Mouse (Mus musculus) heart, postnatal 14 days (tissue): ENCODE data around the gene Synpo2. TPM values are rescaled to one million over a fixed set of nuclear protein-coding genes. Genes with fewer than 3 reads are reported as not detected.
A peak's percentile ranks its signal among the peaks of the same experiment; 100 is the strongest.

ENCODE experiments used
- DNase-seq, 2 experiments: peaks; one replicate each; pipeline ENCODE4 v3.0.0; 2021 to 2022
- intact Hi-C: fragments of 180-260 bp; cut with DNase I; formaldehyde crosslinking; loops from one replicate; pipeline ENCODE4 v1.15.1; 2025
- total RNA-seq, 2 experiments: library from RNA; stranded (reverse); gene quantifications; 2 replicates each; pipeline ENCODE4 v1.2.3; 2021

Gene Synpo2
- total RNA-seq, 2 experiments from 2014 or later: 62.0 to 65.2 TPM

GRCm38 (mm10) chr3:123070996-123071395, 165.0 kb downstream of the Synpo2 start:
- intact Hi-C loops: loop anchor here (5.0 kb wide), 1 partner anchor 39 kb away; no protein-coding TSS in a partner anchor
- peak in 1 of 2 experiments; percentile 30 for DNase-seq

GRCm38 (mm10) chr3:123066836-123067235, 169.1 kb downstream of the Synpo2 start:
- intact Hi-C loops: no loop called here

DNA sequence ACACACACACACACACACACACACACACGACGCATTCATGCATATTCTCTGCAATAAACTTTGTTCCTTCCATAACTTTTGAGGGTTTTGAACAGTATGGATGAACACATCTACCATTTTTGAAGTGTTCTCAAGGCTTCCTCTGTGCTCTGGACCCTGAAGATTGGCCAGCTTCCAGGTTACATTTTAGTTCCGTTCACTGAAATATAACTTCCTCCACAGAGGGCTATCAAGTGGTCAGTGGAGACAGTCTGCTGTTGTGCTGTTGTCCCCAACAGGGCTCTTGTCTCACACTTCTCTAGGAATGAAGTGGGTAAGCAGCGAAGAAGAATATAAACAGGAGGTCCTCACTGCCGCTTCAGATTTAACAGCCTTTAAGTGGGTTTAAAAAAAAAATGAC, 170.5 kb downstream of the Synpo2 start:
- DNase-seq: no peak
- intact Hi-C loops: no loop called here

More at GRCm38 (mm10) chr3:123066836-123067235, 169.1 kb downstream of the Synpo2 start:
- no peak for DNase-seq

DNA sequence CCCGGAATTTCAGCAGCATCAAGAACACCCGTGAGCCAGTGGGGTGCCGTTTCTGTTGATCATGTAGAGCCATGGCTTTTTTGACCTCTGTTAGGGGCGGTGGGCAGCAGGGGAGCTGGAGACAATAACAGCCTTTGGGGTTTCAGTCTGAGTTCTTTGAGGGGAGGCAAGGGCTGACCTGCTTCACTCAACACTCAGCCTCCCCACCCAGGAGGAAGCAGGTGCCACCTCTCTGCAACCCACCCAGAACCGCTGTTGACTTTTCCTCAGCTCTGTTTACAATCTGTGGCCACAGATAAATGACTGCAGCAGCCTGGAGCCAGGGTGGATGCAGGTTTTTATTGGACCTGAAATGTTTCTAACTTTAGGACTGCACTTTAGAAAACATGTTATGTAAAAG, 171.8 kb downstream of the Synpo2 start:
- intact Hi-C loops: no loop called here
- DNase-seq: no peak

GRCm38 (mm10) chr3:123061931-123062330, 174.0 kb downstream of the Synpo2 start:
- DNase-seq: no peak
- intact Hi-C loops: no loop called here

DNA sequence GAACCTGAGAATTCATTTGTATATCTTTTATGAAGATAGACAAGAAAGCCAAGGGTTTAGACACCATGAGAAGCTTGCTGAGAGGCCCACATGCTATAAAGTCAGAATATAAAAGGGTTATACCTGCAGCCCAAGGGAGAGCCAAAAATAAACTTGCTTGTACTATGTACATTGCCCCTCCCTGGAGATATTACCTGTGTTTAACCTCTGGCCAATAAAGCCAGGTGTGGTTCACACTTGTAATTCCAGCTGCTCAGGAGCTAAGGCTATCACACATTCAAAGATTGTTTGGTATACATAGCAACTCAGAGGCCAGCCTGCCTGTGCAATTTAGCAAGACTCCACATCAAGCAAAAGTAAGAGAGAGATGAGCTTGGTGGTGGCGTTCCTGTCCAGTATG, 177.1 kb downstream of the Synpo2 start:
- DNase-seq: no peak
- intact Hi-C loops: no loop called here

- intact Hi-C loops: no loop called here
- DNase-seq: no peak
These were observed 181.8 kb downstream of the Synpo2 start for GRCm38 (mm10) chr3:123054178-123054577.

DNA sequence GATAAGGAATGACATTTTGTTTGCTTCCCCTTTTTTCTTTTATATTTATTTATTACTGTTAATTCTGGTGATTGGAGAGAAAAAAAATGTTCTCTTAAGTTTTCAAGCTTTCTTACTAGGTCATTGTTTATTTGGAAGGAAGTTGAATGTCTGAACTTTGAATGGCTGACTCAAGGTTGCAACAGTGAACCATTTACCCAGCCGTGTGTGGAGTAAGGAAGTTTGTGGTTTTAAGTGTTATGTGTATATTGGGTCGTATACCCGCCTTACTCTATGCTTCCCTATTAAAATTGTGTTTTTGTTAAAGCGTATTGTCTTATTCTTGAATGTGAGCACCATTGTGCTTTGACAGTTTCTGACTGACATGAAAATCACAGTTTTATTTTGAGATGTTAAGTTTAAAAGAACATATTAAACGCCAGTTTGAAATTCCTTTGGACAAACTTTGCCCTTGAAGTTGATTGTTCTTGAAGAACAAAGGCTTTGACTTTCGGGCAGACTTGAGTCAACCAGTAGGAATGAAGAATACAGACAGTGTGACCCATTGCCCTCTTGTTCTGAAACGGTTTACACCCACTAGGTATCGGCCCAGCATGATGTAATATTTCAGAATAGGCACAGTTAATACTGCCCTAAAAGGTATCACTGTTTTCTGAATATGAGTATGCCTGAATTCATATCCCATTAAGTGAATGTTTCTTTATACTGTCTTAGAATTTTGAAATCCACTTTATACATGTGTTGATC, 182.6 kb downstream of the Synpo2 start:
- DNase-seq: no peak
- intact Hi-C loops: no loop called here

- DNase-seq: no peak
- intact Hi-C loops: no loop called here
These were observed 193.6 kb downstream of the Synpo2 start for GRCm38 (mm10) chr3:123042308-123042707.

DNA sequence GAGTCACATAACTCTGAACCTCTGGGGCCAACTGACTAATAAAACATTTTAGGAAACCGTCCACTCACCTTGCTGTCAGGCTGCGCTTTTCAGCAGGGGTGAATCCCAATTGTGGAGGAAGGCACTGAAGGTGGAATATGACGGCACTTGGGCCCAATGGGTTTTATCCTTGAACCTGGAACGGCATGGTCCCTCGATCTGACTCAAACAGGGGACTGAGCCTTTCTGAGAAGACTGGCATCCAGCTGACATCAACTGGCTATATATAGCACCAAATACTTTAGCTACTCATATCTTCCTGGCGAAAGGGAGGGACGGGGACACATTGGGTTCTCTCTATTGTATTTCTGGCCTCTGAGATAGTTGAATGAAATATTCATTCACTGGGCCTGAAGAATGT, 201.2 kb downstream of the Synpo2 start, which contains the start of gene Myoz2:
TSS of gene Myoz2 (minus strand) at position 264 of the 400 bp plus-strand sequence.
- intact Hi-C loops: loop anchor here (2.0 to 5.0 kb wide), 2 partner anchors 38 to 58 kb away; no protein-coding TSS in a partner anchor
- DNase-seq: peak; percentile 36 to 46

DNA sequence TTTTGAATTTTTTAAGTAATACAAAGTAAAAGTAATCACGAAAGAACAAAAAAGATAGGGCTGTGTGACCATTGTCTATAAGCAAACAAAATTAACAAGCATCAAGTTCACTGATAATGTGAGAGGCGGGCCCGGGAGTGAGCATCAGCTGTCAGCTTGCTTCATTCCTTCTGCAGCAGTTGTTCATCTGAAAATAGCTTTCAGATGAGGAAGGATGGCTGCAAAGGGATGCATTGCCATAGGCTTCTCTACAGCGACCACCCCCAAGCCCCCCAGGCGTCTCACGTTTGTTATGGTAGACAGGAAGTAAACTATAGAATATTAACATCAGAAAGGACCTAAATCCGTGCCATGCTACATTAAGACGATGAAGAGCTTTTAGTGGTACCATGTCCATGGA, 202.1 kb downstream of the Synpo2 start:
- intact Hi-C loops: loop anchor here (2.0 to 5.0 kb wide), 2 partner anchors 38 to 59 kb away; no protein-coding TSS in a partner anchor
- no peak for DNase-seq

Other genes with a start within 250 kb of the Synpo2 start
- 1,000 to 10,000 TPM; 1,719 to 1,785 TPM for gene Myoz2, start 201.1 kb downstream of the Synpo2 start, total RNA-seq
- 10 to 100 TPM; 43.5 to 54.0 TPM for gene Sec24d, start 31.3 kb upstream of the Synpo2 start, total RNA-seq
- 10 to 100 TPM; 10.1 to 10.8 TPM for gene Mettl14, start 150.0 kb upstream of the Synpo2 start, total RNA-seq
- gene Prss12, start 210.8 kb upstream of the Synpo2 start, total RNA-seq: 1 to 10 TPM in 1 of 2 experiments, under 1 TPM in 1; 0.80 to 1.7 TPM